Mouse (Mus musculus): ENCODE data around the gene Copg2. TPM values are rescaled to one million over a fixed set of nuclear protein-coding genes. Genes with fewer than 3 reads are reported as not detected.

The Copg2 gene
- 27.5 TPM for total RNA-seq (2023)

DNA sequence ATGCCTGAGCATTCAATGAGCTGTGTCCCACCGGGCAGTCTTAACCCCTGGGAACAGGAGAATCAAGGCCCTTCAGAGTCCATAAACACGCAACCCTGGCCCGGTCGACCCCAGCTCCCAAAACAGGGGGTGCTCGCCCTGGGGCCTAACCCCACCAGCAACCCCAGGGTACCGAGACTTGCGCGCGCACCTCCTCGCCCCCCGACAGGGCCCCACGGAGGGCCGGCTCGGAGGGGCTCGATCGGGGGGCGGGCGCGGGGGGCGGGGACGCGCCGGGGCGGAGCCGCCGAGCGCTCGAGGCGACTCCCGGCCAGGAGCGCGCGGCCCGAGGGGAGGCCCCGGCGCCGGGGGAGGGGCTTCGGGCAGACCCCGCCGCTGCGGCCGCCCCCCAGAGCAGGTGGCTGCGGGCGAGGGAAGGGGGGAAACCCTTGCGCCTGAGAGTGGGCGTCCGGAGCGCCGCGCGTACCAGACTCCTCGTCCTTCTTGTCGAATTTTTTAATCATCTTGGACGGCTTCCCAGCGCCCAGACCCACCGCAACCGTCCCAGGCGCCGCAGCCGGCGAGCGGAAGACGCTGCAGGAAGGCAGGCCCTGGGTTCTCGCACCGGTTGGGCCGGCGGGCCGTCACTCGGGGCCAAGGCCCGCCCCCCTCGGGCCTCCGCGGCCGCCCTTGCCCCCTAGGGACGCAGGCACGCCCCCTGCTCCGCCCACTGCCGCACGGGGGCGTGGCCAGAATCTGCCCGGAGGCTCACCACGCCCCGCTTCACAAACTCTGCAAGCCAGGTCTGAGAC lies at the start of gene Copg2:
Gene Copg2, minus strand, starts transcription at position 600 of the 791 bp plus-strand sequence.

DNA sequence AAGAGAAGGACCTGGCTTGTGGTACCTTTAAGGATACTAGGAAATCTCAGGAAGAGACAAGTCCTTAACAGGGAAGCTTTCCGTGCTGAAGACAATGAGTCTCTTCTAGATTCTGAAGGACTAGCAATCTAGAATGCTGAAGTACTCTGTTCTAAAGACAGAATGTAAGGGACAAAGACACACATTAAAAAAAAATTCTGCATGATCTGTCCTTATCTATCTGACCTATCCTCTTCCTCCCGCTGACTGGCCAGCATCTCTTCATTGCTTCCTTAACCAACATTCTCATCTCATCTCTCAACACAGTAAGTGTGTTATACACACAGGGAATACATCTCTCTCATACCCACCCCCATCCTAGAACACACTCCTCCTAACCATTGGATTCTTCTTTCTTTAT lies 18.9 kb upstream of the Copg2 start, which contains the start of gene Tsga13:
Gene Tsga13, minus strand, starts transcription at position 101 of the 400 bp plus-strand sequence.

DNA sequence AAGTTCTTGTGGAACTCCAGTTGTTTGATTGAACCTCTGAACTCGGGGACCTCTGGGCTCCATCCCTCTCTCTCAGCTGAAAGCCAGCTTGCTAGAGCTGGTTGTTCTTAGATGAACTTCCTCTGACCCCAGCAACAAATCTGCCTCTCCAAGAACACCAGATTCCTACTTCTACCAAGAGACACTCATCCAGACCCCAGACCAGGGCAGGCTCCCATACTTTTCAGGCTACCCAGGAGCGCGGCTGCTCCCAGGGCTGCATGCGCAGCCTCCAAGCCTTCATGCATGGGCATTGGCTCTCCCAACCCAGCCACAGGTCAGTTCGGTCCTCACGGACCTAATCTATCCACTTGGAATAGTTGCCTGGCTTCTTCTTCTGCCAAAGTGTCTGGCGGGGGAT lies 173.3 kb downstream of the Copg2 start, which contains the start of gene Mest:
Gene Mest, plus strand, starts transcription at position 217 of the 400 bp plus-strand sequence.

Other genes starting within 250 kb of the Copg2 start
- gene Cep41, start 203.0 kb downstream of the Copg2 start, total RNA-seq (2023) = 14.0 TPM
- gene Mest, start 173.2 kb downstream of the Copg2 start, total RNA-seq (2023) = not detected
- gene Tsga13, start 18.8 kb upstream of the Copg2 start, total RNA-seq (2023) = not detected
- gene Klf14, start 62.3 kb upstream of the Copg2 start, total RNA-seq (2023) = not detected